Mouse (Mus musculus) kidney, postnatal 0 days (tissue): ENCODE data around the gene Zbtb20. TPM values are rescaled to one million over a fixed set of nuclear protein-coding genes. Genes with fewer than 3 reads are reported as not detected.

Experiments
- ATAC-seq: fragments of 200-750 bp; cut with Nextera tagmentation; replicated peaks from 2 replicates; pipeline ENCODE4 v1.8.0; 2017; ENCODE audit warnings: low read depth, moderate number of reproducible peaks, moderate TSS enrichment, moderate library complexity; ENCODE audit not compliant: low FRiP score
- DNase-seq: peaks from one replicate; pipeline ENCODE4 v3.0.0-alpha.2; 2016; ENCODE audit warnings: low spot score
- H3K27ac ChIP-seq: fragments of 300-500 bp; sonication (generic); 2 replicates; pipeline ENCODE4 v1.5.1; 2014; ENCODE audit warnings: mild to moderate bottlenecking
- H3K27me3 ChIP-seq: fragments of 300-500 bp; sonication (generic); 2 replicates; pipeline ENCODE4 v1.6.1; 2014; ENCODE audit warnings: low read length, mixed read lengths; ENCODE audit not compliant: insufficient read depth
- H3K36me3 ChIP-seq: fragments of 300-500 bp; sonication (generic); 2 replicates; pipeline ENCODE4 v1.6.1; 2014; ENCODE audit warnings: low read length, mixed read lengths; ENCODE audit not compliant: insufficient read depth
- H3K4me1 ChIP-seq: fragments of 300-500 bp; sonication (generic); replicated peaks from 2 replicates; pipeline ENCODE4 v1.6.1; 2014; ENCODE audit warnings: antibody characterized with exemption, low read length, mixed read lengths; ENCODE audit not compliant: insufficient read depth
- H3K4me2 ChIP-seq: fragments of 300-500 bp; sonication (generic); 2 replicates; pipeline ENCODE4 v1.6.1; 2014; ENCODE audit warnings: mild to moderate bottlenecking, low read length, moderate library complexity, mixed read lengths
- H3K4me3 ChIP-seq: fragments of 300-500 bp; sonication (generic); replicated peaks from 2 replicates; pipeline ENCODE4 v1.5.1; 2014; ENCODE audit warnings: low read depth, low read length
- H3K9ac ChIP-seq: fragments of 300-500 bp; sonication (generic); 2 replicates; pipeline ENCODE4 v1.6.1; 2014; ENCODE audit warnings: low read depth, low read length
- H3K9me3 ChIP-seq: fragments of 300-500 bp; sonication (generic); replicated peaks from 2 replicates; pipeline ENCODE4 v1.6.1; 2016; ENCODE audit warnings: low read length, inconsistent platforms, mixed read lengths
- CTCF ChIP-seq: IDR thresholded peaks from 2 replicates; pipeline ENCODE4 v1.5.1; 2016; ENCODE audit warnings: antibody characterized with exemption, low read depth, mild to moderate bottlenecking, moderate library complexity
- WGBS: fragments of 180-500 bp; shearing (Covaris S2); extraction: QIAGEN DNeasy Blood & Tissue Kit; methylation state at CpG from one replicate; pipeline ENCODE4 v1.1.7; 2014; 5-methylcytosine and 5-hydroxymethylcytosine counted together
- polyA plus RNA-seq: library from polyadenylated mRNA; unstranded; fragments of >200 nt; fragmentation: Nextera tagmentation; extraction: Ambion mirVana; gene quantifications from 2 replicates; pipeline ENCODE4 v1.2.1, GENCODE M21; 2015

The Zbtb20 gene
- polyA plus RNA-seq, 1 experiment from 2014 or later, result 36.8 TPM

- DNase-seq, result peak; percentile 51
- H3K4me3 ChIP-seq, result peak overlapping the region; percentile 45
- no peak for TF ChIP-seq CTCF
Measured at GRCm38 (mm10) chr16:43503010-43503635, 627.4 kb downstream of the Zbtb20 start.

DNA sequence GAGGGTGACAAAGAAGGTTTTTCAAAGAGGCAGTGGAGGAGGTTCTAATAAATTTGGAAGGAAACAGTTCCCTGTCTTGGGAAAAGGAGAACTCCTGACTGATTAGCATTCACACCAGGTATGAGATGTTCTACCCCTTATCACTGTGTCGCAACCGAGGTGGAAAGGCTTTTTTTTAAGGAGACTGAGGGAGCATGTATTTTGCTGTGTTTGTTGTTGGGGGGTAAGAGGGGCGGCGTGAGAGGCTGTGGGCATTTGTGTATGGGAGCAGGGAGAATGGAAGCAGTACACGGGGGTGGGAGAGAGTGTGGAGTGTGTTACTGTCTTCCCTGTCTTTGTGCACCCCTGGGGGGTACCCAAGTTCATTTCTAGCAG lies 627.9 kb downstream of the Zbtb20 start:
- peak overlapping the region; percentile 44 for H3K27ac ChIP-seq
- H3K4me2 ChIP-seq, result peak overlapping the region; percentile 80
- H3K36me3 ChIP-seq, result no peaks in the 10 kb centered on the region
- H3K4me3 ChIP-seq, result peak overlapping the region; percentile 45
- no peak; the same call in 1 of the 2 replicates for ATAC-seq
- no peaks in the 10 kb centered on the region for H3K9me3 ChIP-seq
- peak; percentile 42 for DNase-seq
- no peaks in the 10 kb centered on the region for H3K27me3 ChIP-seq
- WGBS, result 1% methylated on average over 5 of the region's 5 CpGs
- H3K9ac ChIP-seq, result peak overlapping the region; percentile 49
- H3K4me1 ChIP-seq, result peaks cover 5% of the 10 kb centered on the region; the same call in 1 of the 2 replicates
- no peak for TF ChIP-seq CTCF

More at GRCm38 (mm10) chr16:43503010-43503635, 627.4 kb downstream of the Zbtb20 start:
- peak overlapping the region; percentile 80 for H3K4me2 ChIP-seq
- no peaks in the 10 kb centered on the region for H3K27me3 ChIP-seq
- no peaks in the 10 kb centered on the region for H3K36me3 ChIP-seq
- 0 out of 2 replicates have a peak, but pooled peaks have one; percentile 23 for ATAC-seq
- H3K9me3 ChIP-seq, result no peaks in the 10 kb centered on the region
- peaks cover 5% of the 10 kb centered on the region; the same call in 1 of the 2 replicates for H3K4me1 ChIP-seq
- WGBS, result 4% methylated on average over 13 of the region's 13 CpGs
- H3K27ac ChIP-seq, result peak overlapping the region; percentile 44; the same call in 1 of the 2 replicates
- H3K9ac ChIP-seq, result peak overlapping the region; percentile 49; the same call in 1 of the 2 replicates

DNA sequence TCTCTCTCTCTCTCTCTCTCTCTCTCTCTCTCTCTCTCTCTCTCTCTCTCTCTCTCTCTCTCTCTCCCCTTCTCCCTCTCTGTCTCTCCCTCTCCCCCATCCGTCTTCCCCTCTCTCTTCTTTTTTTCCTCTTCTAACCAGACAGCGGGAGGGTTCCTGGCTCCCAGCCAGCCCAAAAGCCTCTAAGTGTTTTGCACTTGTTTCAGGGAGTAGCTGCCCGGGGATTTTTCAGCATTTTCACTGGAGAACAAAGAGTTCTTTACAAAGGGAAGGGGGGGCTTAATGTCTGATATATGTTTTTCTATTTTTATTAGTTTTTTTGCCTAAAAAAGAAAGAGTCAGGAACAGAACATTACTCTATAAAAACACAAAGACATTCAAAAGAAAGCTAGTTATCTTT lies 628.5 kb downstream of the Zbtb20 start:
- no peak overlapping the region for H3K27ac ChIP-seq
- peak; percentile 76 for DNase-seq
- no peak for TF ChIP-seq CTCF

GRCm38 (mm10) chr16:43504556-43504955 lies 628.9 kb downstream of the Zbtb20 start:
- Histone ChIP-seq H3K4me1 (peaks cover 5% of the 10 kb centered on the region; the same call in 1 of the 2 replicates), H3K27ac (no peak overlapping the region), H3K27me3 (no peaks in the 10 kb centered on the region), H3K4me3 (no peak overlapping the region), H3K9me3 (no peaks in the 10 kb centered on the region), H3K9ac (no peak overlapping the region), H3K4me2 (peak overlapping the region; percentile 23; the same call in 1 of the 2 replicates), H3K36me3 (no peaks in the 10 kb centered on the region)
- TF ChIP-seq CTCF, result no peak
- ATAC-seq, result no peak
- WGBS, result 45% methylated on average over 1 of the region's 1 CpGs
- DNase-seq, result no peak

More for the DNA sequence above, 628.5 kb downstream of the Zbtb20 start:
- Histone ChIP-seq H3K9ac (peak overlapping the region; percentile 49; the same call in 1 of the 2 replicates), H3K9me3 (no peaks in the 10 kb centered on the region), H3K4me2 (peak overlapping the region; percentile 80), H3K4me3 (peak overlapping the region; percentile 45), H3K4me1 (peaks cover 5% of the 10 kb centered on the region; the same call in 1 of the 2 replicates), H3K36me3 (no peaks in the 10 kb centered on the region), H3K27me3 (no peaks in the 10 kb centered on the region)
- no peak for ATAC-seq
- 0% methylated on average over 3 of the region's 3 CpGs for WGBS

DNA sequence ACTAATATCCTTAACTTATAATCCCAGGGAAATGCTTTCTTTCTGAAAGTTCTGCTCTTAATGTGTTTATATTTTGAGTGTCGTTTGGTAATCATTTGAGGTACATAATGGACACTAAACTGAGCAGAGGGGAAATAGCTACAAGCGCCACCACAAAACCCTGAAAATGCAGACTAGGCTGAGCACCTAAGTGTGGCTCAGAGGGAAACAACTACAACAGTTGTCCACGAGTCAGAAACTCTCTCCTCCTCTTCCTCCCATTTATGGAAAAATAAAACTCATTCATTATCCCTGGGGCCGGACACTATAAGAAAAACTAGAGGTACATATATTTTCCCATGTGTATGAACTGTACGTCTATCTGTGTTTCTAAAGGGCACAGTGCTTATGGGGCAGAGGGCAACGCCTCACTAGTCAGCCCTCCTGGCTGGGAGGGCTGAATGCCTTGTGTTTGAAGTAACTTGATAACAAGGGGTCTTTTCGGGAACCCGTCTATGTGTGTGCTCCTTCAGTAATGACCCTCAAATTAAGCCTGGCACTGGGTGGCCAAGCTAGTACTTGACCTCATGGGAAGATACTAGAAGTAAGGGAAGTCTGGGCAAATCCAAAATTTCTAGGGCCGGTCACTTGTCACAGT lies 629.8 kb downstream of the Zbtb20 start:
- H3K4me3 ChIP-seq, result no peak overlapping the region
- peaks cover 5% of the 10 kb centered on the region; the same call in 1 of the 2 replicates for H3K4me1 ChIP-seq
- peak overlapping the region; percentile 55 for H3K4me2 ChIP-seq
- no peak overlapping the region for H3K27ac ChIP-seq
- ATAC-seq (no peak), DNase-seq (peak; percentile 37)
- 44% methylated on average over 9 of the region's 9 CpGs for WGBS
- H3K9me3 ChIP-seq, result no peaks in the 10 kb centered on the region
- no peaks in the 10 kb centered on the region for H3K27me3 ChIP-seq
- no peak overlapping the region for H3K9ac ChIP-seq
- TF ChIP-seq CTCF, result no peak
- H3K36me3 ChIP-seq, result no peaks in the 10 kb centered on the region

DNA sequence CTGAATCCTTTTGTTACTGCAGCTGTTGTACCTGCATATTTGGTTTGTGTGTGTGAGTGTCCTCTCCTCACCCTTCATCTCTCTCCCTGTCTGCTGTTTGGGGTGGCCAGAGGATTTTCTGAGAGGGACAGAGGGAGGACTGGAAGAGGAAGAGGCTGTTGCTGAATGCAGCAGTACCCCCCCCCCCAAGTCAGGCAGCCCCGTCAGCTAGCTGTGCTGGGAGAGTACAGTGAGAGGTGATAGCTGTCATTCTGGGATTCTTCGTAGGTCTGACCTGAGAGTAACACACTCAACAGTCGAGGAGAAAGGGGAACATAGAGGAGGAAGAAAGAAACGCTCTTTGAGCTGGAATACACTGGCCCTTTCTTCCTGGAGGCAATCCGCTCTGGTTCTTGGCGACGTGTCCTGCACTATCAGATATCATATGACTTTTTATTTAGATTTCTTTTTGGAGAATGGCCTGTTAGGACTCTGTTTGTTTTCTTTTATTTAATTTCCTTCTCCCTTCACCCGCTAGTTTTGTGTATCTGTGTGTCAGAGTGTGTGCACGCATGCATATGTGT lies 630.6 kb downstream of the Zbtb20 start:
- ATAC-seq (no peak; the same call in 1 of the 2 replicates), DNase-seq (peak; percentile 52)
- WGBS, result 15% methylated on average over 9 of the region's 9 CpGs
- Histone ChIP-seq H3K9ac (peak overlapping the region; percentile 47; the same call in 1 of the 2 replicates), H3K36me3 (no peaks in the 10 kb centered on the region), H3K27me3 (no peaks in the 10 kb centered on the region), H3K27ac (peak overlapping the region; percentile 61), H3K4me3 (peak overlapping the region; percentile 21), H3K9me3 (no peaks in the 10 kb centered on the region), H3K4me2 (peak overlapping the region; percentile 55), H3K4me1 (peaks cover 5% of the 10 kb centered on the region; the same call in 1 of the 2 replicates)
- TF ChIP-seq CTCF, result no peak
